Mouse (Mus musculus): Measurements from ENCODE around the gene Pde7b. TPM values are rescaled to one million over a fixed set of nuclear protein-coding genes. Genes with fewer than 3 reads are reported as not detected.

The Pde7b gene
- polyA plus RNA-seq, 2 experiments, result 0.22 to 0.39 TPM

DNA sequence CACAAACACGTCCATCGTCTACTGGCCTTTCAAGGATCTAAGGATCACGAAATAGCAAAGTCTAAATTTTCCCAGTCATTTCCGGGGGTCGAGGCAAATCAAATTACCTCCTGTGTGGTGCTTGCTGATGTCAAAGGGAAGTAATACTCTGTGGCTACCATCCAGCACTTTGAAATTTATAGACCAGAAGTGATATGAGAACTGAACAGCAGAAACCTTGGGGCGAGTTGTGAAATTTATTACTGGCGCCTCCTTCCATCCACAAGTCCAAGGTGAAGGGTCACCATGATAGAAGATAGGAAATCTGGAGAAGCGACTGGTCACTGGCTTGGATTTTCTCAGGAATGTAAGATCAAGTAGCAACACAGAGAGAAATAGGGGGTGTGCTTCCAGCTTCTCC lies 246.4 kb downstream of the Pde7b start:
- WGBS (ENCODE audit: insufficient replicate concordance), result 57% methylated on average over 8 of the region's 8 CpGs
- Histone ChIP-seq H3K27ac (no peak overlapping the region), H3K4me2 (ENCODE audit: low read depth) (no peak overlapping the region), H3K9ac (replicated peaks) (no peak overlapping the region), H3K4me3 (ENCODE audit: insufficient read depth in 1 of 2, low read depth in 2 of 2, low read length in 2 of 2) (no peak overlapping the region), H3K4me1 (replicated peaks; ENCODE audit: control insufficient read depth in 2 of 2, insufficient read depth in 2 of 2, low read length in 1 of 2) (no peaks in the 10 kb centered on the region), H3K27me3 (ENCODE audit: control insufficient read depth, insufficient read depth, low read length) (no peaks in the 10 kb centered on the region), H3K9me3 (ENCODE audit: control insufficient read depth, low read length) (no peaks in the 10 kb centered on the region), H3K36me3 (replicated peaks; ENCODE audit: control insufficient read depth, insufficient read depth, low read depth) (no peaks in the 10 kb centered on the region)
- ATAC-seq (ENCODE audit: insufficient read depth) (no peak), DNase-seq (ENCODE audit: low read depth in 3 of 3, low spot score in 3 of 3) (no peak)
- TF ChIP-seq CTCF (IDR thresholded peaks at IDR 0.05; ENCODE audit: low read depth), result no peak
- TF ChIP-seq EP300 (IDR thresholded peaks at IDR 0.05; ENCODE audit: low read depth), result no peak

DNA sequence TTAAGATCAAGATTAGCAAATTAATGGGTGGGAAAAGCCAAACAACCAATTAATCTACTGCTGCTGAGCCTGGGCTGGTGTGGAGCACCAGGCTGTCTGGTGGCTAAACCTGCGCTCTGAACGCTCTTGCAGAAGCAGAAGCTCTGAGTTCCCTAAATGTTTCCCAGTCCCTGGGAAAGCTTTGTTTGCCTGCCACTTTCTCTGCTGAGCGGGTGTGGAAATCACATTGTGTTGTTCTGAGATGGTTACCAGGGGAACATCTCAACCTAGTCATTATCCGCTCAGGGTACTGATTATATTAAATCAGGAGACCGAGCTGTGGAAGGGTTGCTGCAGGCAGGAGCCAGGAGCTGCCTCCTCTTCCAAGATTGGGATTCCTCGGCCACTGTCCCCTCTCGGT lies 250.0 kb downstream of the Pde7b start:
- Histone ChIP-seq H3K27ac (no peak overlapping the region), H3K4me2 (ENCODE audit: low read depth) (no peak overlapping the region), H3K36me3 (replicated peaks; ENCODE audit: control insufficient read depth, insufficient read depth, low read depth) (no peaks in the 10 kb centered on the region), H3K9me3 (ENCODE audit: control insufficient read depth, low read length) (no peaks in the 10 kb centered on the region), H3K27me3 (ENCODE audit: control insufficient read depth, insufficient read depth, low read length) (no peaks in the 10 kb centered on the region), H3K4me1 (replicated peaks; ENCODE audit: control insufficient read depth in 2 of 2, insufficient read depth in 2 of 2, low read length in 1 of 2) (no peaks in the 10 kb centered on the region), H3K4me3 (ENCODE audit: insufficient read depth in 1 of 2, low read depth in 2 of 2, low read length in 2 of 2) (no peak overlapping the region), H3K9ac (replicated peaks) (no peak overlapping the region)
- 62% methylated on average over 7 of the region's 7 CpGs for WGBS (ENCODE audit: insufficient replicate concordance)
- ATAC-seq (ENCODE audit: insufficient read depth) (no peak), DNase-seq (ENCODE audit: low read depth in 3 of 3, low spot score in 3 of 3) (no peak)
- no peak for TF ChIP-seq CTCF (IDR thresholded peaks at IDR 0.05; ENCODE audit: low read depth)
- TF ChIP-seq EP300 (IDR thresholded peaks at IDR 0.05; ENCODE audit: low read depth), result no peak

- Histone ChIP-seq H3K27ac (no peak overlapping the region), H3K36me3 (replicated peaks; ENCODE audit: control insufficient read depth, insufficient read depth, low read depth) (no peaks in the 10 kb centered on the region), H3K9ac (replicated peaks) (no peak overlapping the region), H3K4me3 (ENCODE audit: insufficient read depth in 1 of 2, low read depth in 2 of 2, low read length in 2 of 2) (no peak overlapping the region), H3K27me3 (ENCODE audit: control insufficient read depth, insufficient read depth, low read length) (no peaks in the 10 kb centered on the region), H3K4me1 (replicated peaks; ENCODE audit: control insufficient read depth in 2 of 2, insufficient read depth in 2 of 2, low read length in 1 of 2) (no peaks in the 10 kb centered on the region), H3K4me2 (ENCODE audit: low read depth) (no peak overlapping the region), H3K9me3 (ENCODE audit: control insufficient read depth, low read length) (no peaks in the 10 kb centered on the region)
- ATAC-seq (ENCODE audit: insufficient read depth) (no peak), DNase-seq (ENCODE audit: low read depth in 3 of 3, low spot score in 3 of 3) (no peak)
- no peak for TF ChIP-seq CTCF (IDR thresholded peaks at IDR 0.05; ENCODE audit: low read depth)
- no peak for TF ChIP-seq EP300 (IDR thresholded peaks at IDR 0.05; ENCODE audit: low read depth)
- WGBS (ENCODE audit: insufficient replicate concordance), result 50% methylated on average over 9 of the region's 9 CpGs
Measured at GRCm38 (mm10) chr10:20474036-20474435, 250.8 kb downstream of the Pde7b start.

DNA sequence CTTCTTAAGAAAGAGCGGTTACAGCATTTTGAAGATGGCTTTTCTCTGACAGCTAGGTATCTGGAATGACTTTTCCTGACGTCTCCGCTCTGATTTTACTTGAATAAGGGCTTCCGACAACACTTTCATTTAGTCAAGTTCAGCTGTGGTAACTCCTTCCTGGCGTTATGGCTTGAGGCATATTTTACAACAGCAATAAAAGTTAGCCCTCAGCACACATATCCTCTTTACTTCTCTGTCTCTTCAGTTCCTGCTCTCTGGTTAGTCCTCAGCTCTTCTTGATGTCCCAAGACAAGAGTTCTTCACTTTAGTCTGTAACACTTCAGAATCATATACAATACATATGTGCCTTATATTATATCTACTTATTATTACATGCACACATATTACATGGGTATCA lies 251.4 kb downstream of the Pde7b start:
- Histone ChIP-seq H3K4me2 (ENCODE audit: low read depth) (no peak overlapping the region), H3K9me3 (ENCODE audit: control insufficient read depth, low read length) (no peaks in the 10 kb centered on the region), H3K4me1 (replicated peaks; ENCODE audit: control insufficient read depth in 2 of 2, insufficient read depth in 2 of 2, low read length in 1 of 2) (no peaks in the 10 kb centered on the region), H3K9ac (replicated peaks) (no peak overlapping the region), H3K27me3 (ENCODE audit: control insufficient read depth, insufficient read depth, low read length) (no peaks in the 10 kb centered on the region), H3K36me3 (replicated peaks; ENCODE audit: control insufficient read depth, insufficient read depth, low read depth) (no peaks in the 10 kb centered on the region), H3K4me3 (ENCODE audit: insufficient read depth in 1 of 2, low read depth in 2 of 2, low read length in 2 of 2) (no peak overlapping the region), H3K27ac (no peak overlapping the region)
- no peak for DNase-seq (ENCODE audit: low read depth in 3 of 3, low spot score in 3 of 3)
- ATAC-seq (ENCODE audit: insufficient read depth), result no peak
- no peak for TF ChIP-seq EP300 (IDR thresholded peaks at IDR 0.05; ENCODE audit: low read depth)
- no peak for TF ChIP-seq CTCF (IDR thresholded peaks at IDR 0.05; ENCODE audit: low read depth)
- 66% methylated on average over 5 of the region's 5 CpGs for WGBS (ENCODE audit: insufficient replicate concordance)

DNA sequence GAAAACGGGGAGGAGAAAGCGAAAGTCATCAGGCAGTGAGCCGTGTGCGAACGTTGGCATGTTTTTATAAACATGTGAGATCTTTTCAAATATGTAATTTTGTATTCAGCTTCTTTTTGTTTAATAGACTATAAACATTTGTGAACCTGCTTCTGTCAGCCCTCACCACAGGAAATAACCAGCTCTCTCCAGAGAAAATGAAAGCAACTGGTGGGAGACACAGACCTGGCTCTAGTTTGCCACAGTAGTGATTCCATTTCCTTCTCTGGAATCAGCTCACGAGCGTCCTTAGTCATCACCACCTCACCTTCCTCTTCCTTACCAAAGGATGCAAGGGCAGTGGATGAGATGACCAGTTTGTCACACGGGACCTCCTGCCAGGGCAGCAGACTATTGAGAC lies 252.9 kb downstream of the Pde7b start:
- ATAC-seq (ENCODE audit: insufficient read depth) (no peak), DNase-seq (ENCODE audit: low read depth in 3 of 3, low spot score in 3 of 3) (no peak)
- no peak overlapping the region for H3K9ac ChIP-seq (replicated peaks)
- H3K4me1 ChIP-seq (replicated peaks; ENCODE audit: control insufficient read depth in 2 of 2, insufficient read depth in 2 of 2, low read length in 1 of 2), result no peaks in the 10 kb centered on the region
- H3K36me3 ChIP-seq (replicated peaks; ENCODE audit: control insufficient read depth, insufficient read depth, low read depth), result no peaks in the 10 kb centered on the region
- no peaks in the 10 kb centered on the region for H3K9me3 ChIP-seq (ENCODE audit: control insufficient read depth, low read length)
- no peak overlapping the region for H3K4me2 ChIP-seq (ENCODE audit: low read depth)
- no peak overlapping the region for H3K4me3 ChIP-seq (ENCODE audit: insufficient read depth in 1 of 2, low read depth in 2 of 2, low read length in 2 of 2)
- H3K27me3 ChIP-seq (ENCODE audit: control insufficient read depth, insufficient read depth, low read length), result no peaks in the 10 kb centered on the region
- H3K27ac ChIP-seq, result no peak overlapping the region
- TF ChIP-seq EP300 (IDR thresholded peaks at IDR 0.05; ENCODE audit: low read depth), result no peak
- TF ChIP-seq CTCF (IDR thresholded peaks at IDR 0.05; ENCODE audit: low read depth), result no peak
- WGBS (ENCODE audit: insufficient replicate concordance), result 66% methylated on average over 8 of the region's 8 CpGs
